Mouse (Mus musculus) C2C12 (cell line): ENCODE data around the gene Slc22a18.

ENCODE experiments used
- CEBPB ChIP-seq: IDR thresholded peaks from one replicate; pipeline ENCODE4 v1.6.1; 2011; ENCODE audit warnings: low read depth, mild to moderate bottlenecking, control low read depth, moderate library complexity
- CTCF ChIP-seq: IDR thresholded peaks from one replicate; pipeline ENCODE4 v1.5.1; 2011; ENCODE audit not compliant: control insufficient read depth, insufficient read depth, insufficient read length
- MAX ChIP-seq: IDR thresholded peaks from one replicate; pipeline ENCODE4 v1.6.1; 2011; ENCODE audit warnings: mild to moderate bottlenecking, control low read depth
- MYOG ChIP-seq: IDR thresholded peaks from one replicate; pipeline ENCODE4 v1.6.1; 2011; ENCODE audit not compliant: control insufficient read depth, insufficient read length; ENCODE audit errors: extremely low read depth
- USF1 ChIP-seq: IDR thresholded peaks from one replicate; pipeline ENCODE4 v1.6.1; 2011; ENCODE audit warnings: low read depth, mild to moderate bottlenecking, control low read depth, moderate library complexity

DNA sequence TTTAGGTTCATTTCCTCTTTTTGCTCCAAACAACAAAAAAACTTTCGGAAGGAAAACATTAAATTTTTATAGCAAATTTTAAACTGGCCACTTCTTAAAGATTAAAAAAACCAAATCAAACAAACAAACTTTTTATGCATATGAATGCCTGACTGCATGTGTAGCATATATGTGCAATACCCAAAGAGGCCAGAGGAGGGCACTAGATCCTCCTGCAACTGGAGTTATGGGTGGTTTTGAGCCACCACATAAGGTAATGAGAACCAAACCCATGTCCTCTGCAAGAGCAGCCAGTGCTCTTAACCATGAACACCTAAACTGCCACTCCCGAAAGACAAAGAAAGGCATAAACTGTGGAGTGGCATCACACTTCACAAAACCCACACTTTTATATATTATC lies 70.8 kb downstream of the Slc22a18 start:
- TF ChIP-seq CTCF (no peak), MYOG (no peak), USF1 (no peak), MAX (no peak), CEBPB (no peak)
